Mouse (Mus musculus): Measurements from ENCODE around the gene Pex5l.

The Pex5l gene

GRCm38 (mm10) chr3:33081793-33082192, 61.3 kb downstream of the Pex5l start:
- no peak for DNase-seq (ENCODE audit: low read depth, low spot score)

GRCm38 (mm10) chr3:33079658-33080057, 63.4 kb downstream of the Pex5l start:
- no peak for DNase-seq (ENCODE audit: low read depth, low spot score)
- Histone ChIP-seq H3K36me3 (ENCODE audit: control insufficient read depth, insufficient read depth, low read length, poor library complexity, severe bottlenecking) (no peaks in the 10 kb centered on the region), H3K27me3 (ENCODE audit: control insufficient read depth, insufficient read depth, low read length, poor library complexity, severe bottlenecking) (no peaks in the 10 kb centered on the region)

More at GRCm38 (mm10) chr3:33081793-33082192, 61.3 kb downstream of the Pex5l start:
- Histone ChIP-seq H3K27me3 (ENCODE audit: control insufficient read depth, insufficient read depth, low read length, poor library complexity, severe bottlenecking) (no peaks in the 10 kb centered on the region), H3K36me3 (ENCODE audit: control insufficient read depth, insufficient read depth, low read length, poor library complexity, severe bottlenecking) (no peaks in the 10 kb centered on the region)

- no peaks in the 10 kb centered on the region for H3K36me3 ChIP-seq (ENCODE audit: control insufficient read depth, insufficient read depth, low read length, poor library complexity, severe bottlenecking)
- no peak for DNase-seq (ENCODE audit: low read depth, low spot score)
- H3K27me3 ChIP-seq (ENCODE audit: control insufficient read depth, insufficient read depth, low read length, poor library complexity, severe bottlenecking), result no peaks in the 10 kb centered on the region
These were observed 63.9 kb downstream of the Pex5l start for GRCm38 (mm10) chr3:33079171-33079570.

GRCm38 (mm10) chr3:33075696-33076095, 67.4 kb downstream of the Pex5l start:
- DNase-seq (ENCODE audit: low read depth, low spot score), result no peak
- H3K36me3 ChIP-seq (ENCODE audit: control insufficient read depth, insufficient read depth, low read length, poor library complexity, severe bottlenecking), result no peaks in the 10 kb centered on the region
- no peaks in the 10 kb centered on the region for H3K27me3 ChIP-seq (ENCODE audit: control insufficient read depth, insufficient read depth, low read length, poor library complexity, severe bottlenecking)

- Histone ChIP-seq H3K27me3 (ENCODE audit: control insufficient read depth, insufficient read depth, low read length, poor library complexity, severe bottlenecking) (no peaks in the 10 kb centered on the region), H3K36me3 (ENCODE audit: control insufficient read depth, insufficient read depth, low read length, poor library complexity, severe bottlenecking) (no peaks in the 10 kb centered on the region)
- DNase-seq (ENCODE audit: low read depth, low spot score), result no peak
These were observed 68.6 kb downstream of the Pex5l start for GRCm38 (mm10) chr3:33074266-33074981.

- no peaks in the 10 kb centered on the region for H3K27me3 ChIP-seq (ENCODE audit: control insufficient read depth, insufficient read depth, low read length, poor library complexity, severe bottlenecking)
- no peaks in the 10 kb centered on the region for H3K36me3 ChIP-seq (ENCODE audit: control insufficient read depth, insufficient read depth, low read length, poor library complexity, severe bottlenecking)
- no peak for DNase-seq (ENCODE audit: low read depth, low spot score)
These were observed 69.2 kb downstream of the Pex5l start for GRCm38 (mm10) chr3:33073905-33074265.

- H3K27me3 ChIP-seq (ENCODE audit: control insufficient read depth, insufficient read depth, low read length, poor library complexity, severe bottlenecking), result no peaks in the 10 kb centered on the region
- H3K36me3 ChIP-seq (ENCODE audit: control insufficient read depth, insufficient read depth, low read length, poor library complexity, severe bottlenecking), result no peaks in the 10 kb centered on the region
- no peak for DNase-seq (ENCODE audit: low read depth, low spot score)
These were observed 72.3 kb downstream of the Pex5l start for GRCm38 (mm10) chr3:33070771-33071170.

GRCm38 (mm10) chr3:33068146-33068545, 74.9 kb downstream of the Pex5l start:
- no peak for DNase-seq (ENCODE audit: low read depth, low spot score)
- H3K27me3 ChIP-seq (ENCODE audit: control insufficient read depth, insufficient read depth, low read length, poor library complexity, severe bottlenecking), result no peaks in the 10 kb centered on the region

GRCm38 (mm10) chr3:33063590-33063989, 79.5 kb downstream of the Pex5l start:
- no peak for DNase-seq (ENCODE audit: low read depth, low spot score)
- no peaks in the 10 kb centered on the region for H3K27me3 ChIP-seq (ENCODE audit: control insufficient read depth, insufficient read depth, low read length, poor library complexity, severe bottlenecking)
- H3K36me3 ChIP-seq (ENCODE audit: control insufficient read depth, insufficient read depth, low read length, poor library complexity, severe bottlenecking), result no peaks in the 10 kb centered on the region

More at GRCm38 (mm10) chr3:33068146-33068545, 74.9 kb downstream of the Pex5l start:
- H3K36me3 ChIP-seq (ENCODE audit: control insufficient read depth, insufficient read depth, low read length, poor library complexity, severe bottlenecking), result no peaks in the 10 kb centered on the region

GRCm38 (mm10) chr3:33061428-33061827, 81.6 kb downstream of the Pex5l start:
- no peak for DNase-seq (ENCODE audit: low read depth, low spot score)
- Histone ChIP-seq H3K27me3 (ENCODE audit: control insufficient read depth, insufficient read depth, low read length, poor library complexity, severe bottlenecking) (no peaks in the 10 kb centered on the region), H3K36me3 (ENCODE audit: control insufficient read depth, insufficient read depth, low read length, poor library complexity, severe bottlenecking) (no peaks in the 10 kb centered on the region)

- no peaks in the 10 kb centered on the region for H3K36me3 ChIP-seq (ENCODE audit: control insufficient read depth, insufficient read depth, low read length, poor library complexity, severe bottlenecking)
- DNase-seq (ENCODE audit: low read depth, low spot score), result no peak
- no peaks in the 10 kb centered on the region for H3K27me3 ChIP-seq (ENCODE audit: control insufficient read depth, insufficient read depth, low read length, poor library complexity, severe bottlenecking)
These were observed 82.0 kb downstream of the Pex5l start for GRCm38 (mm10) chr3:33061016-33061415.

GRCm38 (mm10) chr3:33060343-33060937, 82.6 kb downstream of the Pex5l start:
- DNase-seq (ENCODE audit: low read depth, low spot score), result no peak
- no peaks in the 10 kb centered on the region for H3K27me3 ChIP-seq (ENCODE audit: control insufficient read depth, insufficient read depth, low read length, poor library complexity, severe bottlenecking)
- H3K36me3 ChIP-seq (ENCODE audit: control insufficient read depth, insufficient read depth, low read length, poor library complexity, severe bottlenecking), result no peaks in the 10 kb centered on the region

- no peak for DNase-seq (ENCODE audit: low read depth, low spot score)
- H3K36me3 ChIP-seq (ENCODE audit: control insufficient read depth, insufficient read depth, low read length, poor library complexity, severe bottlenecking), result no peaks in the 10 kb centered on the region
- no peaks in the 10 kb centered on the region for H3K27me3 ChIP-seq (ENCODE audit: control insufficient read depth, insufficient read depth, low read length, poor library complexity, severe bottlenecking)
These were observed 94.7 kb downstream of the Pex5l start for GRCm38 (mm10) chr3:33048304-33048703.

- DNase-seq (ENCODE audit: low read depth, low spot score), result no peak
- no peaks in the 10 kb centered on the region for H3K27me3 ChIP-seq (ENCODE audit: control insufficient read depth, insufficient read depth, low read length, poor library complexity, severe bottlenecking)
- no peaks in the 10 kb centered on the region for H3K36me3 ChIP-seq (ENCODE audit: control insufficient read depth, insufficient read depth, low read length, poor library complexity, severe bottlenecking)
These were observed 98.3 kb downstream of the Pex5l start for GRCm38 (mm10) chr3:33044799-33045106.

GRCm38 (mm10) chr3:33043896-33044798, 98.9 kb downstream of the Pex5l start:
- H3K27me3 ChIP-seq (ENCODE audit: control insufficient read depth, insufficient read depth, low read length, poor library complexity, severe bottlenecking), result no peaks in the 10 kb centered on the region
- no peaks in the 10 kb centered on the region for H3K36me3 ChIP-seq (ENCODE audit: control insufficient read depth, insufficient read depth, low read length, poor library complexity, severe bottlenecking)
- DNase-seq (ENCODE audit: low read depth, low spot score), result no peak

Data from splenic B cell, adult 2 months (primary cell).